Mouse (Mus musculus): Measurements from ENCODE around the gene Ndufs2. TPM values are rescaled to one million over a fixed set of nuclear protein-coding genes. Genes with fewer than 3 reads are reported as not detected.
"Not testable (repeated sequence)": the region's sequence is repeated elsewhere in the genome, so short reads cannot be mapped to it uniquely, and the experiment has no call there.

Ndufs2 gene
- polyA plus RNA-seq, 1 experiment from 2014 or later: 219 TPM

DNA sequence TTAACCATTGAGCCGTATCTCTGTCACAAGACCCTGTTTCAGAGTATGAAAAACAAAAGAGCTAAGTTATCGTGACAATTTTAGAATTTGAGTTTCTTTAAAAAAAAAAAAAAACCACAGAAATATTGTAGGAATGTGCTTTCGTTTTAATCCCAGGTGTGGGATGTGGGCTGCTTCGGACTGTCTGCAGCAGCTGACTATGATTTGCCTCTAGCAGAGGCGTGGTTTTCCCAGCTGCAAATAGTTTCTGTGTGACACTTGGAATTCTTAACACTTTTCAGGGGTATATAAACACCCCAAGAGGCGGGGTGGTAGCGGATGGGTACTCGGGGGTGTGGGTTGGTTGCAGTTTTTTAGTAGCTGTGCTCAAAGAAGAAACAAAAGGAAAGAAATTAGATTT is 5.8 kb downstream of the Ndufs2 start:
- Histone ChIP-seq H3K4me3 (ENCODE audit: low read depth, low read length) (no peak overlapping the region), H3K4me1 (ENCODE audit: control insufficient read depth, insufficient read depth, low read length) (peaks cover 27% of the 10 kb centered on the region), H3K27ac (ENCODE audit: low read length) (no peak overlapping the region), H3K27me3 (ENCODE audit: control insufficient read depth, insufficient read depth, low read length) (no peaks in the 10 kb centered on the region), H3K9ac (replicated peaks; ENCODE audit: low read depth, low read length) (no peak overlapping the region), H3K9me3 (ENCODE audit: control insufficient read depth, low read depth, low read length) (no peaks in the 10 kb centered on the region), H3K36me3 (ENCODE audit: control insufficient read depth, insufficient read depth, low read length) (peaks cover 35% of the 10 kb centered on the region), H3K4me2 (replicated peaks; ENCODE audit: low read depth, low read length) (no peak overlapping the region)
- no peak for ATAC-seq (ENCODE audit: insufficient number of reproducible peaks, insufficient read depth, low FRiP score, low read depth)
- 77% methylated on average over 8 of the region's 8 CpGs for WGBS

DNA sequence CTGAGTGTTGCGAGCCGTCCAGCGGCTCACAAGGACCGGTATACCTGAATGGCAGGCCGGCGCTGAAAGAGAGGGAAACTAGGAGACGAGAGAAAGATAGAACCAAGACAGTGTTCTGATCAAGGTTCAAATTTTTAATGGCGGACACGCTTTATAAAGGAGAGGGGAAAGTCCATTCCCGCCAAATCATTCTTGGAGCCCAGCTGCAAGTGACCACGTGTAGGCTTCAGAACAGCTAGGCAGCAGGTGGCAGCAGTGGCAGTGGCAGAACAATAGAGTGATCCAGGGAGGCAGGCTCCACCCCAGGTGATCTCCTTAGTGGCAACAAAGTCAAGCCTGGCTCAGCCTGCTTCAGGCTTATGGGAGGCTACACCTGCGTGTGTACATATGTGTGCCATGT is 9.2 kb downstream of the Ndufs2 start:
- H3K36me3 ChIP-seq (ENCODE audit: control insufficient read depth, insufficient read depth, low read length): peaks cover 64% of the 10 kb centered on the region
- 84% methylated on average over 12 of the region's 12 CpGs for WGBS
- ATAC-seq (ENCODE audit: insufficient number of reproducible peaks, insufficient read depth, low FRiP score, low read depth); H3K27me3 ChIP-seq (ENCODE audit: control insufficient read depth, insufficient read depth, low read length); H3K27ac ChIP-seq (ENCODE audit: low read length); H3K9ac ChIP-seq (replicated peaks; ENCODE audit: low read depth, low read length); H3K4me2 ChIP-seq (replicated peaks; ENCODE audit: low read depth, low read length); H3K4me1 ChIP-seq (ENCODE audit: control insufficient read depth, insufficient read depth, low read length); H3K9me3 ChIP-seq (ENCODE audit: control insufficient read depth, low read depth, low read length); H3K4me3 ChIP-seq (ENCODE audit: low read depth, low read length): not testable (repeated sequence)

DNA sequence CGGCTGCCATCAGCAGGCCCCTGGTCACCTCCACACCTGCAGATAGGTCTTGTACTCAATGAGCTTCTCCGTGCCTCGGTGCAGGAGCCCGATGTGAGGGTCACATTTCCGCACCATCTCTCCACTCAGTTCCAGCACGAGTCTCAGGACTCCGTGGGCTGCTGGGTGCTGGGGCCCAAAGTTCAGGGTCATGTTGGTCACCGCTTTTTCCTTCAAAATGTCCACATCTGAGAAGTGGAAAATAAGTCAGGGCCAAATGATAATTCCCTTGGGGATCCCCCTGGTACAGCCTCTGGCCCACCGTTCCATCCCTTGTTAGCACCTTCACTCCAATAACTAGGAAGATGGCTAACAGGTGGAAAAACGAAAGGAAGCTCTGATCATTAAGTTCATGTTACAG is 10.3 kb downstream of the Ndufs2 start:
- 92% methylated on average over 10 of the region's 10 CpGs for WGBS
- Histone ChIP-seq H3K36me3 (ENCODE audit: control insufficient read depth, insufficient read depth, low read length) (peaks cover 73% of the 10 kb centered on the region), H3K9ac (replicated peaks; ENCODE audit: low read depth, low read length) (no peak overlapping the region)

DNA sequence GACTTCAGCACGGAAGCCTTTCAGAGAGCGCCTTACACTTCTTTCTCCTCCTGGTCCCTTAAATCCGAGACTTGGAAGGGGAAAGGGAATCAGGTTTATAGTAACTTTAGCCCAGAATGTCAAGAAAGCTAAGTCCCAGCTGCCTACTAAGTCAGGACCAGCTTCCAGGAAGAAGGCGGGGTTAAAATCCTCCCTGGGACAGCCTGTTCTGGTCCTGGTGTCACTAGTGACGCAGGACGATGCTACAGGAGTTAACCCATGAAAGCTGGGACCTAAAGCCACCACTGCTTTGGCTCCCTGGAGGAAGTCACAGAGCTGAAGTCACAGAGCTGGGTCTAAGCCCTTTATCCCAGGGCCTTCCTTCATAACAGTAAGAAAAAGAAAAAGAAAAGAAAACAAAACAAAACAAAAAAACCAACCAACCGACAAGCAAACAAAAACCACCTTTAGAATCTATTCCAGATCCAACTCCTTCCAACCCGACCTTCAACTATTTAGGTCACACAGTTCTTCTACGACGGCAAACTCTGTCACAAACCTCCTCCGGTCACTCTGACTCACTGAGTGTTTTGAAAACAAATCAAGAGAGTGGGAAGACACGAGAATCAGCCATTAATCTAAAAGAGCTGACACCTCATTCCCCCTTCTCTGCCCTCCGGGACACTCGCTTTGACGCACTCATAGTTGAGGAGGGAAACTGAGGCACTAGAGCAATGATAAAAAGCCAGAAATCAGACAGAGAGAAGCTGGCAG is 11.0 kb downstream of the Ndufs2 start:
- 71% methylated on average over 15 of the region's 15 CpGs for WGBS
- Histone ChIP-seq H3K4me1 (ENCODE audit: control insufficient read depth, insufficient read depth, low read length) (no peaks in the 10 kb centered on the region; the same call in 1 of the 2 replicates), H3K9me3 (ENCODE audit: control insufficient read depth, low read depth, low read length) (no peaks in the 10 kb centered on the region), H3K4me3 (ENCODE audit: low read depth, low read length) (no peak overlapping the region), H3K27ac (ENCODE audit: low read length) (no peak overlapping the region), H3K36me3 (ENCODE audit: control insufficient read depth, insufficient read depth, low read length) (peaks cover 80% of the 10 kb centered on the region), H3K27me3 (ENCODE audit: control insufficient read depth, insufficient read depth, low read length) (no peaks in the 10 kb centered on the region), H3K4me2 (replicated peaks; ENCODE audit: low read depth, low read length) (no peak overlapping the region), H3K9ac (replicated peaks; ENCODE audit: low read depth, low read length) (no peak overlapping the region)
- no peak for ATAC-seq (ENCODE audit: insufficient number of reproducible peaks, insufficient read depth, low FRiP score, low read depth)

More for the DNA sequence above, 10.3 kb downstream of the Ndufs2 start:
- H3K27me3 ChIP-seq (ENCODE audit: control insufficient read depth, insufficient read depth, low read length): no peaks in the 10 kb centered on the region
- no peak overlapping the region for H3K27ac ChIP-seq (ENCODE audit: low read length)
- H3K9me3 ChIP-seq (ENCODE audit: control insufficient read depth, low read depth, low read length): no peaks in the 10 kb centered on the region
- ATAC-seq (ENCODE audit: insufficient number of reproducible peaks, insufficient read depth, low FRiP score, low read depth): no peak
- H3K4me2 ChIP-seq (replicated peaks; ENCODE audit: low read depth, low read length): no peak overlapping the region
- peaks cover under 1% of the 10 kb centered on the region; the same call in 1 of the 2 replicates for H3K4me1 ChIP-seq (ENCODE audit: control insufficient read depth, insufficient read depth, low read length)
- H3K4me3 ChIP-seq (ENCODE audit: low read depth, low read length): no peak overlapping the region

DNA sequence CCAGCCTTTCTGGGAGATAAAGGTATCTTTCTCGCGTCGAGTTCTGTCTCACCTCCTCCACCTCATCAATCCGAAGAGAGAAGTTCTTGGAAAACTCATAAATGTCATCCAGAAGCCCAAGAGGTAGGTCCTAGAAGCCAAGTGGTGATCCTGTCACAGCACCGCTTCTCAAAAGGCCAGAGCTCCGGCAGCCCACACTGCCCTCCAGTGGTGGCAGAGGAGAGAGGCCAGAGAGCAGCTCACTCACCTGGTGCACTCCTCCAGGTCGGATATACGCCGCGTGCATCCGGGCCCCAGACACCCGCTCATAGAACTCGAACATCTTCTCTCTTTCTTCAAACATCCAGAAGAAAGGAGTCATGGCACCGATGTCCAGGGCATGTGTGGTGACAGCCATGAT is 12.7 kb downstream of the Ndufs2 start:
- no peak overlapping the region for H3K4me2 ChIP-seq (replicated peaks; ENCODE audit: low read depth, low read length)
- no peak overlapping the region for H3K4me3 ChIP-seq (ENCODE audit: low read depth, low read length)
- H3K4me1 ChIP-seq (ENCODE audit: control insufficient read depth, insufficient read depth, low read length): no peaks in the 10 kb centered on the region; the same call in 1 of the 2 replicates
- no peak for ATAC-seq (ENCODE audit: insufficient number of reproducible peaks, insufficient read depth, low FRiP score, low read depth)
- 66% methylated on average over 14 of the region's 14 CpGs for WGBS
- no peaks in the 10 kb centered on the region for H3K27me3 ChIP-seq (ENCODE audit: control insufficient read depth, insufficient read depth, low read length)
- peaks cover 90% of the 10 kb centered on the region for H3K36me3 ChIP-seq (ENCODE audit: control insufficient read depth, insufficient read depth, low read length)
- no peak overlapping the region for H3K27ac ChIP-seq (ENCODE audit: low read length)
- H3K9ac ChIP-seq (replicated peaks; ENCODE audit: low read depth, low read length): no peak overlapping the region
- no peaks in the 10 kb centered on the region for H3K9me3 ChIP-seq (ENCODE audit: control insufficient read depth, low read depth, low read length)

DNA sequence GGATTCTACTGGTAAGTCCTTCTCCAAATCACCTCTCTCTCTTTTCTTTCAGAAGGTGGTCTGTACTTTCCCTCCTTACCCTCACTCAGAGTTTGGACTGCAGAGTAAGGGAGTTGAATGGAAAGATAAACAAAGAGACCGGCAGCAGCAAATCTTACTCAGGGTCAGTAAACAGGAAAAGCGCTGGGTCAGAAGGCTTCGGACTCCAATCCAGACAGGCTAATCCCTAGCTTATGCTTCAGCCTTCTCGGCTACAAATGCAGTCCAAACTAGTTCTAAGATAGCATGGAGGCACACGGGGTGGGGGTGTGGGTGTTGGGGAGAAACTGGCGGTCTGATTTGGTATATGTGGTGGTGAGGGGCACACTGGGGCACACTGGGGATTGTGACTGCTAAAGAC is 13.8 kb downstream of the Ndufs2 start:
- no peaks in the 10 kb centered on the region; the same call in 1 of the 2 replicates for H3K4me1 ChIP-seq (ENCODE audit: control insufficient read depth, insufficient read depth, low read length)
- no peak overlapping the region for H3K4me2 ChIP-seq (replicated peaks; ENCODE audit: low read depth, low read length)
- H3K27me3 ChIP-seq (ENCODE audit: control insufficient read depth, insufficient read depth, low read length): no peaks in the 10 kb centered on the region
- H3K27ac ChIP-seq (ENCODE audit: low read length): no peak overlapping the region
- no peaks in the 10 kb centered on the region for H3K9me3 ChIP-seq (ENCODE audit: control insufficient read depth, low read depth, low read length)
- ATAC-seq (ENCODE audit: insufficient number of reproducible peaks, insufficient read depth, low FRiP score, low read depth): no peak
- no peak overlapping the region for H3K9ac ChIP-seq (replicated peaks; ENCODE audit: low read depth, low read length)
- H3K4me3 ChIP-seq (ENCODE audit: low read depth, low read length): no peak overlapping the region
- peaks cover 82% of the 10 kb centered on the region for H3K36me3 ChIP-seq (ENCODE audit: control insufficient read depth, insufficient read depth, low read length)
- WGBS: 54% methylated on average over 6 of the region's 6 CpGs

DNA sequence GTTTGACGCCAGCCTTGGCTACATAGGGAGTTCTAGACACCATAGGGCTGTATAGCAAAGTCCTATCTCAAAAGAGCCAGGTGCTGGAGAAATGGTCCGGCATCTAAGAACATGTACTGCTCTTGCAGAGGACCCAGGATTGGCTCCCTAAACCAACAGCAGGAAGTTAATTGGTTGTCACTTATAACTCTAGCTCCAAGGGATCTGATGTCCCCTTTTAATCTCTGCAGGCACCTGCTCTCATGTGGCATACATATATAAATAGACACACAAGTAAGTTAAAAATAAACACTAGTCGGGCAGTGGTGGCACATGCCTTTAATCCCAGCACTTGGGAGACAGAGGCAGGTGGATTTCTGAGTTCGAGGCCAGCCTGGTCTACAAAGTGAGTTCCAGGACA is 15.4 kb downstream of the Ndufs2 start:
- 89% methylated on average over 4 of the region's 4 CpGs for WGBS
- no peak overlapping the region for H3K27ac ChIP-seq (ENCODE audit: low read length)
- no peak overlapping the region for H3K4me3 ChIP-seq (ENCODE audit: low read depth, low read length)
- no peak for ATAC-seq (ENCODE audit: insufficient number of reproducible peaks, insufficient read depth, low FRiP score, low read depth)
- no peaks in the 10 kb centered on the region for H3K27me3 ChIP-seq (ENCODE audit: control insufficient read depth, insufficient read depth, low read length)
- H3K36me3 ChIP-seq (ENCODE audit: control insufficient read depth, insufficient read depth, low read length): peaks cover 69% of the 10 kb centered on the region
- H3K4me2 ChIP-seq (replicated peaks; ENCODE audit: low read depth, low read length): no peak overlapping the region
- no peaks in the 10 kb centered on the region; the same call in 1 of the 2 replicates for H3K4me1 ChIP-seq (ENCODE audit: control insufficient read depth, insufficient read depth, low read length)
- H3K9ac ChIP-seq (replicated peaks; ENCODE audit: low read depth, low read length): no peak overlapping the region
- H3K9me3 ChIP-seq (ENCODE audit: control insufficient read depth, low read depth, low read length): no peaks in the 10 kb centered on the region

DNA sequence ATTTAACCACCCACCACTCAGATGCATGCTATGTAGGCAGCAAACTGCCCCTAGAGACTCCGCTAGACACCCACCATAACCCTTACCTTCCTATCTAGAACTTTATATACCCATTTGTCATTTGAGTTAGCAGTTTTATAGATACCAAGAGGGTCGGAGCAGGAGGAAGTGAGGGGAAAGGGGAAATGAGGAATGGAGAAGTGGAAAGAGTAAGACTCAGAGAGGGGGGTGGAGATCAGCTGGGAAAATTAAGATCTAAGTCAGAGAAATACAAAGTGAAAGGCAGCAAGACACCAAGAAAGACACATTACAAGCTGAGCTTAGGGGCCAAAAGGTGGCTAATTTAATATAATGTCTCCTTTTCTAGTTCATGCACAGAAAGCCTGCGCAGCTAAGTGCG is 16.6 kb downstream of the Ndufs2 start:
- no peak overlapping the region for H3K27ac ChIP-seq (ENCODE audit: low read length)
- no peaks in the 10 kb centered on the region for H3K9me3 ChIP-seq (ENCODE audit: control insufficient read depth, low read depth, low read length)
- H3K4me2 ChIP-seq (replicated peaks; ENCODE audit: low read depth, low read length): no peak overlapping the region
- ATAC-seq (ENCODE audit: insufficient number of reproducible peaks, insufficient read depth, low FRiP score, low read depth): no peak
- H3K36me3 ChIP-seq (ENCODE audit: control insufficient read depth, insufficient read depth, low read length): peaks cover 61% of the 10 kb centered on the region
- WGBS: 87% methylated on average over 4 of the region's 4 CpGs
- no peak overlapping the region for H3K9ac ChIP-seq (replicated peaks; ENCODE audit: low read depth, low read length)
- no peaks in the 10 kb centered on the region for H3K27me3 ChIP-seq (ENCODE audit: control insufficient read depth, insufficient read depth, low read length)
- H3K4me1 ChIP-seq (ENCODE audit: control insufficient read depth, insufficient read depth, low read length): no peaks in the 10 kb centered on the region
- H3K4me3 ChIP-seq (ENCODE audit: low read depth, low read length): no peak overlapping the region

DNA sequence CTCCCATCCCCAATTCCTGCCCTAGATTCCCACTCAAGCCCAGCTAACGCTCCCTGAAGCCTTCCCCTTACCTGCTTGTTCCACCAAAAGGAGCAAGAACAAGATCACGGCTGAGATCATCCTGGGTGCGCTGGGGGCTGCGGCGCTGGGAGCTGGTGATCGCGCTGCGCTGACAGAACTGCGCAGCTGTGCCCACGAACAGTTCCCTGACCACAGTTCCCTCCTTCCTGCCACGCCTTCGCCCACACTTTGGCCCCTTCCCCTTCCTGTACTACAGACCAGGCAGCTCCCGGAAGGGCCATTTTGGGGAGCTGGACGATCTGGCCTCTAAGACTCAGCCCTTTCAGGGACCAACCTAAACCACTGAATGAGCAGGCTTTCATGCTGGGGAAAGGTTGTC is 17.1 kb downstream of the Ndufs2 start, which contains the start of gene Fcer1g:
Gene Fcer1g (minus strand): TSS at position 240 of the 400 bp plus-strand sequence.
- H3K9me3 ChIP-seq (ENCODE audit: control insufficient read depth, low read depth, low read length): no peaks in the 10 kb centered on the region
- no peak within 1 kb of the TSS for H3K4me3 ChIP-seq (ENCODE audit: low read depth, low read length)
- 89% methylated on average over 14 of the region's 14 CpGs for WGBS
- peaks cover 57% of the 10 kb centered on the region for H3K36me3 ChIP-seq (ENCODE audit: control insufficient read depth, insufficient read depth, low read length)
- no peak for ATAC-seq (ENCODE audit: insufficient number of reproducible peaks, insufficient read depth, low FRiP score, low read depth)
- no peaks in the 10 kb centered on the region for H3K27me3 ChIP-seq (ENCODE audit: control insufficient read depth, insufficient read depth, low read length)
- H3K9ac ChIP-seq (replicated peaks; ENCODE audit: low read depth, low read length): no peak within 1 kb of the TSS
- no peak within 1 kb of the TSS for H3K4me2 ChIP-seq (replicated peaks; ENCODE audit: low read depth, low read length)
- no peak within 1 kb of the TSS; the same call in 1 of the 2 replicates for H3K27ac ChIP-seq (ENCODE audit: low read length)
- no peaks in the 10 kb centered on the region for H3K4me1 ChIP-seq (ENCODE audit: control insufficient read depth, insufficient read depth, low read length)

All from stomach, embryonic 14.5 days (tissue).